Mouse (Mus musculus) CH12.LX (cell line): Measurements from ENCODE around the gene Rel. TPM values are rescaled to one million over a fixed set of nuclear protein-coding genes. Genes with fewer than 3 reads are reported as not detected.

Experiments used
- DNase-seq: peaks from one replicate; pipeline ENCODE4 v3.0.0-alpha.2; 2013; ENCODE audit errors: extremely low read depth
- H3K27ac ChIP-seq: 2 replicates; pipeline ENCODE4 v1.5.1; 2012; ENCODE audit warnings: low read depth, mild to moderate bottlenecking, control low read depth, moderate library complexity; ENCODE audit not compliant: insufficient read depth
- H3K27me3 ChIP-seq: replicated peaks from 2 replicates; pipeline ENCODE3; 2012; ENCODE audit warnings: inconsistent platforms
- H3K36me3 ChIP-seq, 2 experiments: replicated peaks in 1 of 2; 2 replicates each; pipeline versions ENCODE3 to v1.6.1; 2012; ENCODE audit warnings: inconsistent platforms in 1 of 2, low read length in 1 of 2, mild to moderate bottlenecking in 1 of 2, mixed read lengths in 1 of 2, moderate library complexity in 1 of 2; ENCODE audit not compliant: control insufficient read depth in 1 of 2, insufficient read depth in 1 of 2
- H3K4me1 ChIP-seq, 2 experiments: 2 replicates each; pipeline ENCODE4 v1.6.1; 2012; ENCODE audit warnings: inconsistent platforms in 1 of 2, moderate library complexity in 1 of 2; ENCODE audit not compliant: insufficient read depth in 2 of 2, control insufficient read depth in 1 of 2
- H3K4me2 ChIP-seq: 2 replicates; pipeline ENCODE4 v1.6.1; 2012; ENCODE audit warnings: low read depth, mild to moderate bottlenecking, control low read depth; ENCODE audit not compliant: poor library complexity, insufficient read depth, severe bottlenecking
- H3K4me3 ChIP-seq, 3 experiments: fragments of 150-350 bp in 1 of 3; sonication (generic) in 1 of 3; replicated peaks in 1 of 3; 2 replicates each; pipeline versions ENCODE3 to v1.5.1; 2011 to 2012; ENCODE audit warnings: low read depth in 2 of 3, low read length in 2 of 3, mild to moderate bottlenecking in 2 of 3, moderate library complexity in 2 of 3, control low read depth in 1 of 3, improper control_type of control experiment in 1 of 3, inconsistent platforms in 1 of 3, mixed read lengths in 1 of 3; ENCODE audit not compliant: poor library complexity in 1 of 3
- H3K79me2 ChIP-seq: replicated peaks from 2 replicates; pipeline ENCODE4 v1.6.1; 2012; ENCODE audit warnings: mild to moderate bottlenecking, moderate library complexity; ENCODE audit not compliant: control insufficient read depth, poor library complexity, insufficient read depth, severe bottlenecking; ENCODE audit errors: extremely low read depth
- H3K9ac ChIP-seq: 2 replicates; pipeline ENCODE4 v1.6.1; 2012; ENCODE audit warnings: low read depth, mild to moderate bottlenecking, control low read depth, moderate library complexity; ENCODE audit not compliant: insufficient read depth
- H3K9me3 ChIP-seq: replicated peaks from 2 replicates; pipeline ENCODE3; 2012; ENCODE audit warnings: low read length, inconsistent platforms, mixed read lengths
- E2F4 ChIP-seq: IDR thresholded peaks from 2 replicates; pipeline ENCODE4 v1.6.1; 2011; ENCODE audit warnings: low read depth, low read length, improper control_type of control experiment; ENCODE audit not compliant: insufficient replicate concordance
- ELF1 ChIP-seq: IDR thresholded peaks from 2 replicates; pipeline ENCODE4 v1.6.1; 2014; ENCODE audit warnings: low read depth, mild to moderate bottlenecking, inconsistent platforms, low read length, improper control_type of control experiment
- EP300 ChIP-seq: IDR thresholded peaks from 2 replicates; pipeline ENCODE4 v1.6.1; 2011; ENCODE audit warnings: low read length, improper control_type of control experiment
- GABPA ChIP-seq: IDR thresholded peaks from 2 replicates; pipeline ENCODE4 v1.6.1; 2012; ENCODE audit warnings: low read depth, low read length, improper control_type of control experiment, inconsistent platforms; ENCODE audit not compliant: insufficient replicate concordance
- HCFC1 ChIP-seq: IDR thresholded peaks from 2 replicates; pipeline ENCODE4 v1.6.1; 2012; ENCODE audit warnings: low read depth, mild to moderate bottlenecking, inconsistent platforms, low read length, improper control_type of control experiment
- IRF4 ChIP-seq: IDR thresholded peaks from 2 replicates; pipeline ENCODE4 v1.6.1; 2014; ENCODE audit warnings: low read depth, mild to moderate bottlenecking, inconsistent platforms, low read length, improper control_type of control experiment
- MAFK ChIP-seq: IDR thresholded peaks from 2 replicates; pipeline ENCODE4 v1.6.1; 2011; ENCODE audit warnings: low read length, improper control_type of control experiment; ENCODE audit not compliant: insufficient replicate concordance
- MAX ChIP-seq: IDR thresholded peaks from 2 replicates; pipeline ENCODE4 v1.6.1; 2011; ENCODE audit warnings: low read length, improper control_type of control experiment
- MAZ ChIP-seq: IDR thresholded peaks from 2 replicates; pipeline ENCODE4 v1.6.1; 2012; ENCODE audit warnings: low read depth, mild to moderate bottlenecking, inconsistent platforms, low read length, improper control_type of control experiment, moderate library complexity
- NELFE ChIP-seq: IDR thresholded peaks from 2 replicates; pipeline ENCODE4 v1.6.1; 2011; ENCODE audit warnings: low read depth, low read length, improper control_type of control experiment
- POLR2AphosphoS2 ChIP-seq: IDR thresholded peaks from 2 replicates; pipeline ENCODE4 v1.6.1; 2011; ENCODE audit warnings: low read depth, low read length, improper control_type of control experiment
- RAD21 ChIP-seq: IDR thresholded peaks from 2 replicates; pipeline ENCODE4 v1.6.1; 2011; ENCODE audit warnings: low read depth, mild to moderate bottlenecking, low read length, improper control_type of control experiment, moderate library complexity
- RCOR1 ChIP-seq: conservative IDR thresholded peaks from 2 replicates; pipeline ENCODE4 v1.6.1; 2012; ENCODE audit warnings: low read depth, mild to moderate bottlenecking, inconsistent platforms, low read length, improper control_type of control experiment
- SIN3A ChIP-seq: IDR thresholded peaks from 2 replicates; pipeline ENCODE4 v1.6.1; 2012; ENCODE audit warnings: low read length, improper control_type of control experiment, inconsistent platforms
- TBP ChIP-seq: conservative IDR thresholded peaks from 2 replicates; pipeline ENCODE4 v1.6.1; 2011; ENCODE audit warnings: low read depth, low read length, improper control_type of control experiment
- TCF12 ChIP-seq: IDR thresholded peaks from 2 replicates; pipeline ENCODE4 v1.6.1; 2014; ENCODE audit warnings: low read depth, mild to moderate bottlenecking, inconsistent platforms, low read length, improper control_type of control experiment
- USF2 ChIP-seq: conservative IDR thresholded peaks from 2 replicates; pipeline ENCODE4 v1.6.1; 2011; ENCODE audit warnings: low read depth, low read length, improper control_type of control experiment
- ZKSCAN1 ChIP-seq: IDR thresholded peaks from 2 replicates; pipeline ENCODE4 v1.6.1; 2012; ENCODE audit warnings: low read depth, inconsistent platforms, low read length, improper control_type of control experiment, borderline replicate concordance
- ZNF384 ChIP-seq: IDR thresholded peaks from 2 replicates; pipeline ENCODE4 v1.6.1; 2012; ENCODE audit warnings: low read depth, low read length, improper control_type of control experiment, inconsistent platforms
- dilution Hi-C: fragments of 300-500 bp; cut with MboI; formaldehyde crosslinking; loops from 2 replicates; pipeline ENCODE4 v1.14.3; 2020; ENCODE audit warnings: low sequenced_read_pairs; ENCODE audit not compliant: extremely low pct_unique_long_range_greater_than_20kb, extremely low pct_ligation_motif_present
- in situ Hi-C: fragments of 300-500 bp; cut with MboI; formaldehyde crosslinking; loops from 3 replicates; pipeline ENCODE4 v1.14.3; 2019; ENCODE audit warnings: low sequenced_read_pairs, low pct_ligation_motif_present, low pct_unique_long_range_greater_than_20kb, mixed read lengths
- polyA plus RNA-seq: library from polyadenylated mRNA; unstranded; fragments of >175 nt; gene quantifications from 2 replicates; pipeline ENCODE4 v1.2.1, GENCODE M21; 2012; ENCODE audit warnings: low read depth; ENCODE audit not compliant: insufficient read length
- total RNA-seq, 2 experiments: library from RNA; depleted of rRNA; stranded (reverse); fragments of 300-350 nt in 1 of 2; fragments of >200 nt in 1 of 2; gene quantifications; 2 replicates each; pipeline ENCODE4 v1.2.3; 2012 to 2014

Rel gene
- total and polyA plus RNA-seq, 3 experiments = 26.2 to 38.1 (median 28.4) TPM

DNA sequence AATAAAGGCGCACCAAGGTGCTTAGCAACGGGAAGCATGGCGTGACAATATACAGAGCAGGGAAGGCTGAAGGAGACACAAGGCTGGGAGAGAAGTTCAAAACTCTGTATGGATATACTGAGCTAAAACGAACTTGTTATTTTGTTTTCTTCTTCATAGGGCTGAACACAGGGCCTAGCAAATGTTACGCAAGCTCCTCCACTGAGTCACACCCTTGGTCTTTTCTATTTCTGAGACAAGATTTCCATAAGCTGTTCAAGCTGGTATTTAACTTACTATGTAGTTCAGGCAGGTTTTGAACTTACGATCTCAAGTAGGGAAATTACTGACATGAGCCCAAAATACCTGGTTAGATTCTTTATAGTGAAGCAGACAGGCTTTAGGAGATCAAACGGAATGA, 29.4 kb downstream of the Rel start:
- H3K4me3 ChIP-seq = no peak overlapping the region
- no peaks in the 10 kb centered on the region for H3K4me1 ChIP-seq
- H3K4me2 ChIP-seq = no peak overlapping the region
- H3K36me3 ChIP-seq = peaks cover 61 to 92% of the 10 kb centered on the region in 2 experiments
- DNase-seq = no peak
- dilution Hi-C loops = no loop called here
- H3K27me3 ChIP-seq = no peaks in the 10 kb centered on the region
- TF ChIP-seq E2F4 (no peak), SIN3A (no peak), ZNF384 (no peak), TCF12 (no peak), MAX (no peak), RAD21 (no peak), IRF4 (no peak), NELFE (no peak), POLR2AphosphoS2 (no peak; the same call in 1 of the 2 replicates), EP300 (no peak), MAZ (no peak), HCFC1 (no peak), USF2 (no peak), MAFK (no peak), RCOR1 (no peak)
- TF ChIP-seq, all 38 proteins: peak for 0
- Histone ChIP-seq H3K9me3 (no peaks in the 10 kb centered on the region), H3K27ac (no peak overlapping the region), H3K79me2 (peaks cover 21% of the 10 kb centered on the region), H3K9ac (no peak overlapping the region)
- in situ Hi-C loops = no loop called here

DNA sequence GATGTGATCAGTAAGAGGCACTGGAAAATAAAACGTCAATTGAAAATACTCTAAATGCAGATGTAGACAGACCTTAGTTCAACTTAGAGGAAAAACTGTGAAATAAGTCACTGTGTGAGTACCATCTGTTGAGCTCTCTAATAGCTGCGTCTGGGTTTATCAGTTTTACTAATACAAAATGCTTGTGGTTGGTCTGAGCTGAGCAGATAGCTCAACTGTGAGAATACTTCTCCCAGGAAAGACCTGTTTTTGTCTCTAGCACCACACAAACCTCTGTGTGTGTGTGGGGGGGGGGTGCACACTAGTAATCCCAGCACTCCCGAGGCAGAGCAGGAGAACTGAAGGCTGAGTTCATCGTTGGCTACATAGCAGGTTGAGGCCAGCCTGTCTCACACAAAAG, 29.9 kb downstream of the Rel start:
- dilution Hi-C loops = no loop called here

More for the DNA sequence above, 29.9 kb downstream of the Rel start:
- Histone ChIP-seq H3K27me3 (no peaks in the 10 kb centered on the region), H3K36me3 (peaks cover 61 to 92% of the 10 kb centered on the region in 2 experiments), H3K4me2 (no peak overlapping the region), H3K27ac (no peak overlapping the region), H3K4me1 (peaks cover 0 to 5% of the 10 kb centered on the region in 2 experiments; a peak in 1 of 4 replicates), H3K79me2 (peaks cover 19% of the 10 kb centered on the region), H3K4me3 (no peak overlapping the region), H3K9me3 (no peaks in the 10 kb centered on the region), H3K9ac (no peak overlapping the region)
- in situ Hi-C loops = no loop called here
- DNase-seq = no peak
- no peak for TF ChIP-seq TBP
- TF ChIP-seq ELF1 = no peak
- TF ChIP-seq GABPA = no peak
- TF ChIP-seq ZKSCAN1 = no peak
- TF ChIP-seq HCFC1 = no peak
